Mouse (Mus musculus): ENCODE data around the gene Cyp4a32.

Cyp4a32 gene

GRCm38 (mm10) chr4:115657104-115657866 lies 56.5 kb downstream of the Cyp4a32 start:
- DNase-seq (ENCODE audit: low spot score) = no peak

- DNase-seq (ENCODE audit: low spot score) = no peak
These were observed 57.1 kb downstream of the Cyp4a32 start for GRCm38 (mm10) chr4:115657867-115658249.

GRCm38 (mm10) chr4:115659190-115659589 lies 58.4 kb downstream of the Cyp4a32 start:
- DNase-seq (ENCODE audit: low spot score) = no peak
